Mouse (Mus musculus): ENCODE measurements around the gene Son.

DNA sequence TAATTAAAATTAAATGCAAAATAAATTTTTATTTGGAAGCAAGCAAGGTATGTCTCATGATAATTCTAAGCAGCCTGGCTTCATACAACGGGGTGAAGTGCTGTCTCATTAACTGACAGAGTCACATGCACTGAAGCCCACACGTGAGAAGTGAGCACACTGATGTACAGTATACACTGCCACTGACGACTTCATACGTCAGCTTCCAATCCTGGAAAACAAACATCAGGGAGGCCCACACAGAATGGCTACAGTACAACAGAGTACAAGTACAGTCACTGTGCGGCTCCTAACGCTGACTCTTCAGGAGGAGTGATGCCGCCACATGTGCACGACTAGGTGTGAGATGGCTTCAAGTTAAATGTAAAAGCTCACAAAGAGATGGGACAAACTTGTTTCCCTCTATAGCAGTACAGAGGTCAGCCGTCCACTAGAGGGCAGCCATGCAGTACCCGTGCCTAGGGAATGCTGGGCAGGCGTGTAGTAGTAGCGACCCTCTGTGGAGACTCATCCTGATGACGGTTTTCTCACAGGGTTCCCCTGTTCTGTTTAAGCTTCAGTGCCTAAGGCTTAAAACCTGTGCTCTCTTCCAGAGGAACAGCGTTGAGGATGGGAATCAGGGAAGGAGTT lies 47.3 kb downstream of the Son start:
- no peak for TF ChIP-seq MAFK (IDR thresholded peaks at IDR 0.05; ENCODE audit: insufficient read depth, low read depth, low read length)
- TF ChIP-seq ZNF384 (IDR thresholded peaks at IDR 0.05; ENCODE audit: low read depth, low read length), result no peak
